Mouse (Mus musculus) heart, embryonic 11.5 days (tissue): ENCODE measurements around the gene Eci3. TPM values are rescaled to one million over a fixed set of nuclear protein-coding genes. Genes with fewer than 3 reads are reported as not detected.

Source experiments
- polyA plus RNA-seq: library from polyadenylated mRNA; unstranded; fragments of >200 nt; fragmentation: Nextera tagmentation; extraction: Ambion mirVana; gene quantifications from 2 replicates; pipeline ENCODE4 v1.2.1, GENCODE M21; 2014

The Eci3 gene
- polyA plus RNA-seq, 1 experiment from 2014 or later: 0.39 TPM

Other genes starting within 250 kb of the Eci3 start
- not detected in 2 replicates for gene Fam50b, start 229.0 kb downstream of the Eci3 start, polyA plus RNA-seq
- gene Prpf4b, start 88.5 kb downstream of the Eci3 start, polyA plus RNA-seq: 79.8 and 80.5 TPM in 2 replicates
- gene Fam217a, start 39.5 kb downstream of the Eci3 start, polyA plus RNA-seq: 2.4 and 2.7 TPM in 2 replicates
- not detected in 2 replicates for gene 4933417A18Rik, start 39.4 kb downstream of the Eci3 start, polyA plus RNA-seq
- 112 and 113 TPM in 2 replicates for gene Eci2, start 63.3 kb upstream of the Eci3 start, polyA plus RNA-seq